Comparison of ENCODE assay signal across 15 mouse cellular contexts in genomic region chr15:27772125-27772627, GRCm38 (mm10).
DNase-seq lines count a peak whose midpoint lies in the region; ATAC-seq and TF ChIP-seq lines count a peak whose summit lies in the region.
"Had no signal": no experiment of that assay in that cellular context is flagged by ENCODE, and none has a peak within 500 bp of the region (broad histone marks: within the 10 kb centered on the region; RNA-seq: fewer than 3 reads in every experiment).

No protein-coding gene starts in this region.

- H3K36me3 ChIP-seq in heart, embryonic 15.5 days = peaks cover 61% of the 10 kb centered on the region
- peaks cover 66% of the 10 kb centered on the region for H3K36me3 ChIP-seq in heart, embryonic 10.5 days
- H3K36me3 ChIP-seq in lung, embryonic 14.5 days (ENCODE audit: insufficient read depth) = peaks cover 65% of the 10 kb centered on the region
- H3K36me3 ChIP-seq in embryonic facial prominence, embryonic 14.5 days (ENCODE audit: control insufficient read depth, insufficient read depth, low read length) = peaks cover 82% of the 10 kb centered on the region
- H3K36me3 ChIP-seq in splenic B cell, adult 2 months (ENCODE audit: control insufficient read depth, insufficient read depth, low read length, poor library complexity, severe bottlenecking) = no peaks in the 10 kb centered on the region
- H3K36me3 ChIP-seq in midbrain, embryonic 13.5 days = peaks cover 54% of the 10 kb centered on the region

- no peaks in the 10 kb centered on the region for H3K9me3 ChIP-seq in heart, embryonic 15.5 days (replicated peaks)
- no peaks in the 10 kb centered on the region for H3K9me3 ChIP-seq in heart, embryonic 10.5 days
- no peaks in the 10 kb centered on the region for H3K9me3 ChIP-seq in lung, embryonic 14.5 days (ENCODE audit: low read depth, low read length)
- no peaks in the 10 kb centered on the region for H3K9me3 ChIP-seq in embryonic facial prominence, embryonic 14.5 days (ENCODE audit: control insufficient read depth, low read length)
- H3K9me3 ChIP-seq in midbrain, embryonic 13.5 days = no peaks in the 10 kb centered on the region
- H3K9me3 ChIP-seq: forebrain, embryonic 15.5 days; liver, embryonic 13.5 days; midbrain, embryonic 15.5 days; neural tube, embryonic 12.5 days had no signal

- H3K27me3 ChIP-seq in heart, embryonic 15.5 days = no peaks in the 10 kb centered on the region
- no peaks in the 10 kb centered on the region for H3K27me3 ChIP-seq in heart, embryonic 10.5 days (ENCODE audit: insufficient read depth, poor library complexity, severe bottlenecking)
- H3K27me3 ChIP-seq in lung, embryonic 14.5 days (ENCODE audit: insufficient read depth, low read length) = no peaks in the 10 kb centered on the region
- H3K27me3 ChIP-seq in embryonic facial prominence, embryonic 14.5 days (replicated peaks; ENCODE audit: control insufficient read depth, insufficient read depth, low read length) = no peaks in the 10 kb centered on the region
- H3K27me3 ChIP-seq in splenic B cell, adult 2 months (ENCODE audit: control insufficient read depth, insufficient read depth, low read length, poor library complexity, severe bottlenecking) = no peaks in the 10 kb centered on the region
- no peaks in the 10 kb centered on the region for H3K27me3 ChIP-seq in midbrain, embryonic 13.5 days
- H3K27me3 ChIP-seq: forebrain, embryonic 15.5 days; liver, embryonic 13.5 days; midbrain, embryonic 15.5 days; neural tube, embryonic 12.5 days; Patski had no signal

- H3K4me2 ChIP-seq in heart, embryonic 15.5 days = no peak overlapping the region
- H3K4me2 ChIP-seq in lung, embryonic 14.5 days = no peak overlapping the region
- H3K4me2 ChIP-seq in embryonic facial prominence, embryonic 14.5 days (ENCODE audit: low read depth, low read length) = no peak overlapping the region
- H3K4me2 ChIP-seq in midbrain, embryonic 13.5 days (replicated peaks) = no peak overlapping the region
- H3K4me2 ChIP-seq: forebrain, embryonic 15.5 days; liver, embryonic 13.5 days; midbrain, embryonic 15.5 days; neural tube, embryonic 12.5 days had no signal

- H3K9ac ChIP-seq in heart, embryonic 15.5 days = no peak overlapping the region
- H3K9ac ChIP-seq in lung, embryonic 14.5 days = no peak overlapping the region
- H3K9ac ChIP-seq in embryonic facial prominence, embryonic 14.5 days (ENCODE audit: low read depth, low read length) = no peak overlapping the region
- no peak overlapping the region for H3K9ac ChIP-seq in midbrain, embryonic 13.5 days (replicated peaks)
- H3K9ac ChIP-seq: forebrain, embryonic 15.5 days; liver, embryonic 13.5 days; midbrain, embryonic 15.5 days; neural tube, embryonic 12.5 days had no signal

- no peak overlapping the region for H3K4me3 ChIP-seq in heart, embryonic 15.5 days
- no peak overlapping the region for H3K4me3 ChIP-seq in heart, embryonic 10.5 days
- H3K4me3 ChIP-seq in lung, embryonic 14.5 days (ENCODE audit: low read depth, low read length) = no peak overlapping the region
- no peak overlapping the region for H3K4me3 ChIP-seq in embryonic facial prominence, embryonic 14.5 days (ENCODE audit: low read depth, low read length)
- H3K4me3 ChIP-seq in midbrain, embryonic 13.5 days (replicated peaks) = no peak overlapping the region
- H3K4me3 ChIP-seq: forebrain, embryonic 15.5 days; liver, embryonic 13.5 days; midbrain, embryonic 15.5 days; neural tube, embryonic 12.5 days had no signal

- ATAC-seq in heart, embryonic 15.5 days (replicated peaks; ENCODE audit: insufficient number of reproducible peaks, insufficient read depth, low FRiP score, low read depth) = no peak
- ATAC-seq in lung, embryonic 14.5 days (ENCODE audit: insufficient read depth) = no peak
- no peak for ATAC-seq in embryonic facial prominence, embryonic 14.5 days (ENCODE audit: low read depth)
- no peak for ATAC-seq in midbrain, embryonic 13.5 days
- ATAC-seq: forebrain, embryonic 15.5 days; midbrain, embryonic 15.5 days; Patski had no signal

- no peak for TF ChIP-seq CTCF in lung, embryonic 14.5 days (IDR thresholded peaks at IDR 0.05; ENCODE audit: low read depth)

- H3K27ac ChIP-seq in heart, embryonic 15.5 days = peak overlapping the region; percentile 68
- no peak overlapping the region for H3K27ac ChIP-seq in heart, embryonic 10.5 days
- H3K27ac ChIP-seq in lung, embryonic 14.5 days (ENCODE audit: low read depth) = peak overlapping the region; percentile 5; the same call in 1 of the 2 replicates
- peak overlapping the region; percentile 72; the same call in 1 of the 2 replicates for H3K27ac ChIP-seq in embryonic facial prominence, embryonic 14.5 days (replicated peaks; ENCODE audit: low read depth, low read length)
- H3K27ac ChIP-seq in midbrain, embryonic 13.5 days = no peak overlapping the region
- H3K27ac ChIP-seq: forebrain, embryonic 15.5 days; liver, embryonic 13.5 days; midbrain, embryonic 15.5 days; neural tube, embryonic 12.5 days had no signal

- DNase-seq in heart, embryonic 10.5 days (ENCODE audit: low spot score) = no peak
- DNase-seq in lung, embryonic 14.5 days = no peak
- no peak for DNase-seq in lung, postnatal 14 days
- peak; percentile 34 for DNase-seq in embryonic facial prominence, embryonic 14.5 days (ENCODE audit: low spot score)
- peak; percentile 69 for DNase-seq in splenic B cell, adult 2 months (ENCODE audit: low read depth, low spot score)
- DNase-seq: cerebellum, adult 9-10 months; liver, embryonic 13.5 days; retina, postnatal 1 day; thymus, postnatal 25 days had no signal

- peaks cover 14% of the 10 kb centered on the region for H3K4me1 ChIP-seq in heart, embryonic 15.5 days (replicated peaks)
- peaks cover 15% of the 10 kb centered on the region for H3K4me1 ChIP-seq in heart, embryonic 10.5 days
- peaks cover 3% of the 10 kb centered on the region; the same call in 1 of the 2 replicates for H3K4me1 ChIP-seq in lung, embryonic 14.5 days (ENCODE audit: insufficient read depth)
- H3K4me1 ChIP-seq in embryonic facial prominence, embryonic 14.5 days (ENCODE audit: control insufficient read depth, insufficient read depth, low read length) = peaks cover 39% of the 10 kb centered on the region
- H3K4me1 ChIP-seq in midbrain, embryonic 13.5 days (replicated peaks) = peaks cover 36% of the 10 kb centered on the region

- 60% methylated on average over 7 of the region's 7 CpGs for WGBS in heart, embryonic 15.5 days
- WGBS in heart, embryonic 10.5 days = 76% methylated on average over 7 of the region's 7 CpGs
- WGBS in lung, embryonic 14.5 days = 68% methylated on average over 7 of the region's 7 CpGs
- WGBS in embryonic facial prominence, embryonic 14.5 days = 52% methylated on average over 7 of the region's 7 CpGs
- WGBS in midbrain, embryonic 13.5 days = 90% methylated on average over 7 of the region's 7 CpGs

Comparison
In these comparisons a context has a peak if more than half of its experiments do, and no peak if none do; other contexts are left out.
1. H3K27ac ChIP-seq: peak in heart, embryonic 15.5 days (single experiment), lung, embryonic 14.5 days (single experiment) and embryonic facial prominence, embryonic 14.5 days (single experiment); none in heart, embryonic 10.5 days (single experiment) and midbrain, embryonic 13.5 days (single experiment).
2. DNase-seq: peak in embryonic facial prominence, embryonic 14.5 days (single experiment) and splenic B cell, adult 2 months (single experiment); none in heart, embryonic 10.5 days (single experiment), lung, embryonic 14.5 days (single experiment) and lung, postnatal 14 days (single experiment).